Mouse (Mus musculus) stomach, postnatal 0 days (tissue): Measurements from ENCODE around the gene St6galnac6. TPM values are rescaled to one million over a fixed set of nuclear protein-coding genes. Genes with fewer than 3 reads are reported as not detected.
A peak's percentile ranks its signal among the peaks of the same experiment; 100 is the strongest.

ENCODE experiments used
- ATAC-seq: fragments of 200-750 bp; cut with Nextera tagmentation; 2 replicates; pipeline ENCODE4 v1.8.0; 2017; ENCODE audit not compliant: low FRiP score, low TSS enrichment
- DNase-seq: peaks from one replicate; pipeline ENCODE4 v3.0.0-alpha.2; 2016; ENCODE audit warnings: low spot score
- H3K27ac ChIP-seq: fragments of 300-500 bp; sonication (generic); replicated peaks from 2 replicates; pipeline ENCODE4 v1.5.1; 2014; ENCODE audit warnings: mild to moderate bottlenecking, control low read depth
- H3K27me3 ChIP-seq: fragments of 300-500 bp; sonication (generic); 2 replicates; pipeline ENCODE4 v1.6.1; 2014; ENCODE audit warnings: low read length; ENCODE audit not compliant: control insufficient read depth, insufficient read depth
- H3K36me3 ChIP-seq: fragments of 300-500 bp; sonication (generic); 2 replicates; pipeline ENCODE4 v1.6.1; 2014; ENCODE audit warnings: low read length, mixed read lengths; ENCODE audit not compliant: control insufficient read depth, insufficient read depth
- H3K4me1 ChIP-seq: fragments of 300-500 bp; sonication (generic); replicated peaks from 2 replicates; pipeline ENCODE4 v1.6.1; 2014; ENCODE audit warnings: antibody characterized with exemption; ENCODE audit not compliant: control insufficient read depth, insufficient read depth
- H3K4me2 ChIP-seq: fragments of 300-500 bp; sonication (generic); replicated peaks from 2 replicates; pipeline ENCODE4 v1.6.1; 2014; ENCODE audit warnings: low read depth, mild to moderate bottlenecking, control low read depth, moderate library complexity
- H3K4me3 ChIP-seq: fragments of 300-500 bp; sonication (generic); 2 replicates; pipeline ENCODE4 v1.5.1; 2014; ENCODE audit warnings: low read depth, low read length, control low read depth
- H3K9ac ChIP-seq: fragments of 300-500 bp; sonication (generic); 2 replicates; pipeline ENCODE4 v1.6.1; 2014; ENCODE audit warnings: mild to moderate bottlenecking, low read length, control low read depth, mixed read lengths
- H3K9me3 ChIP-seq: fragments of 300-500 bp; sonication (generic); 2 replicates; pipeline ENCODE4 v1.6.1; 2016; ENCODE audit warnings: low read length; ENCODE audit not compliant: control insufficient read depth
- CTCF ChIP-seq: IDR thresholded peaks from 2 replicates; pipeline ENCODE4 v1.5.1; 2016; ENCODE audit warnings: antibody characterized with exemption, low read depth, mild to moderate bottlenecking, moderate library complexity
- EP300 ChIP-seq: optimal IDR thresholded peaks from 2 replicates; pipeline ENCODE3; 2016; ENCODE audit warnings: antibody characterized with exemption
- WGBS: fragments of 180-500 bp; shearing (Covaris S2); extraction: QIAGEN DNeasy Blood & Tissue Kit; methylation state at CpG from one replicate; pipeline ENCODE4 v1.1.7; 2014; 5-methylcytosine and 5-hydroxymethylcytosine counted together
- polyA plus RNA-seq: library from polyadenylated mRNA; unstranded; fragments of >200 nt; fragmentation: Nextera tagmentation; extraction: Ambion mirVana; gene quantifications from 2 replicates; pipeline ENCODE4 v1.2.1, GENCODE M21; 2015

Gene St6galnac6
- polyA plus RNA-seq, 1 experiment from 2014 or later = 9.1 TPM

- H3K4me1 ChIP-seq = 0 out of 2 replicates have a peak, but pooled peaks cover 4% of the 10 kb centered on the region
- TF ChIP-seq CTCF = no peak
- TF ChIP-seq EP300 = no peak
- DNase-seq (no peak), ATAC-seq (no peak)
- peak within 1 kb of the TSS; percentile 59 for H3K4me2 ChIP-seq
- H3K9me3 ChIP-seq = no peaks in the 10 kb centered on the region
- H3K4me3 ChIP-seq = peak within 1 kb of the TSS; percentile 27
- H3K27ac ChIP-seq = no peak within 1 kb of the TSS
- H3K36me3 ChIP-seq = 0 out of 2 replicates have a peak, but pooled peaks cover 5% of the 10 kb centered on the region
- WGBS = 69% methylated on average over 6 of the region's 6 CpGs
- peak within 1 kb of the TSS; percentile 35 for H3K9ac ChIP-seq
- no peaks in the 10 kb centered on the region for H3K27me3 ChIP-seq
Measured at GRCm38 (mm10) chr2:32574497-32574896, 25.0 kb upstream of the St6galnac6 start, which contains the start of gene Pip5kl1. Pip5kl1 (plus strand) TSS chr2:32574797.

- 0 out of 2 replicates have a peak, but pooled peaks cover 4% of the 10 kb centered on the region for H3K4me1 ChIP-seq
- peak overlapping the region; percentile 27 for H3K4me3 ChIP-seq
- H3K27me3 ChIP-seq = no peaks in the 10 kb centered on the region
- H3K9ac ChIP-seq = peak overlapping the region; percentile 35
- ATAC-seq (peak; percentile 16; the same call in 1 of the 2 replicates), DNase-seq (peak; percentile 59)
- peak overlapping the region; percentile 59 for H3K4me2 ChIP-seq
- no peaks in the 10 kb centered on the region for H3K9me3 ChIP-seq
- TF ChIP-seq EP300 = no peak
- TF ChIP-seq CTCF = peak; percentile 83
- WGBS = 3% methylated on average over 26 of the region's 26 CpGs
- 0 out of 2 replicates have a peak, but pooled peaks cover 5% of the 10 kb centered on the region for H3K36me3 ChIP-seq
- H3K27ac ChIP-seq = no peak overlapping the region
Measured at GRCm38 (mm10) chr2:32574901-32575585, 24.5 kb upstream of the St6galnac6 start.

- Histone ChIP-seq H3K4me1 (0 out of 2 replicates have a peak, but pooled peaks cover 4% of the 10 kb centered on the region), H3K36me3 (0 out of 2 replicates have a peak, but pooled peaks cover 5% of the 10 kb centered on the region), H3K27ac (no peak within 1 kb of the TSS), H3K27me3 (no peaks in the 10 kb centered on the region), H3K4me3 (peak within 1 kb of the TSS; percentile 27), H3K9ac (peak within 1 kb of the TSS; percentile 35), H3K4me2 (peak within 1 kb of the TSS; percentile 59), H3K9me3 (no peaks in the 10 kb centered on the region)
- ATAC-seq (no peak), DNase-seq (peak; percentile 37)
- 9% methylated on average over 28 of the region's 28 CpGs for WGBS
- TF ChIP-seq EP300 (no peak), CTCF (no peak)
Measured at GRCm38 (mm10) chr2:32575586-32576160, 23.8 kb upstream of the St6galnac6 start, which contains the start of gene 9430097D07Rik. 9430097D07Rik (minus strand) TSS chr2:32575684.

GRCm38 (mm10) chr2:32576532-32576931 is 23.0 kb upstream of the St6galnac6 start:
- no peak overlapping the region for H3K9ac ChIP-seq
- no peak overlapping the region for H3K27ac ChIP-seq
- H3K36me3 ChIP-seq = 0 out of 2 replicates have a peak, but pooled peaks cover 5% of the 10 kb centered on the region
- TF ChIP-seq CTCF (no peak), EP300 (no peak)
- H3K27me3 ChIP-seq = no peaks in the 10 kb centered on the region
- H3K4me2 ChIP-seq = no peak overlapping the region
- H3K4me1 ChIP-seq = 0 out of 2 replicates have a peak, but pooled peaks cover 4% of the 10 kb centered on the region
- 91% methylated on average over 9 of the region's 9 CpGs for WGBS
- ATAC-seq = no peak
- no peak overlapping the region for H3K4me3 ChIP-seq
- no peak for DNase-seq
- H3K9me3 ChIP-seq = no peaks in the 10 kb centered on the region

GRCm38 (mm10) chr2:32578146-32579046 is 21.1 kb upstream of the St6galnac6 start:
- no peak overlapping the region for H3K27ac ChIP-seq
- WGBS = 34% methylated on average over 24 of the region's 30 CpGs
- DNase-seq = peak; percentile 51
- TF ChIP-seq CTCF = no peak
- no peak for TF ChIP-seq EP300
- no peak overlapping the region for H3K4me3 ChIP-seq
- H3K4me2 ChIP-seq = no peak overlapping the region
- H3K36me3 ChIP-seq = no peaks in the 10 kb centered on the region
- H3K4me1 ChIP-seq = peaks cover 4% of the 10 kb centered on the region; the same call in 1 of the 2 replicates
- no peaks in the 10 kb centered on the region for H3K9me3 ChIP-seq
- H3K9ac ChIP-seq = no peak overlapping the region
- H3K27me3 ChIP-seq = no peaks in the 10 kb centered on the region
- ATAC-seq = no peak
